Mouse (Mus musculus) layer of hippocampus, postnatal 14 days (tissue): ENCODE results near the gene Ppl. TPM values are rescaled to one million over a fixed set of nuclear protein-coding genes. Genes with fewer than 3 reads are reported as not detected.

ENCODE experiments used
- DNase-seq, 2 experiments: peaks; one replicate each; pipeline ENCODE4 v3.0.0; 2021 to 2022; ENCODE audit warnings: low spot score in 2 of 2, mixed read lengths in 1 of 2
- long read RNA-seq, 2 experiments: library from polyadenylated mRNA; stranded (forward); transcript quantifications; one replicate each; pipeline ENCODE4 v2.0.0; 2021
- total RNA-seq, 2 experiments: library from RNA; stranded (reverse); gene quantifications; 2 replicates each; pipeline ENCODE4 v1.2.3; 2021

Gene Ppl
- total RNA-seq = under 1 TPM; 0.91 to 0.99 TPM
- long read RNA-seq, experiment 1 = 0 reads
- long read RNA-seq, experiment 2 = 0 reads

GRCm38 (mm10) chr16:5132401-5132801 is at the start of gene Ppl:
Gene Ppl (minus strand): TSS chr16:5132421.
- DNase-seq = no peak

GRCm38 (mm10) chr16:5172636-5173035 is 40.4 kb upstream of the Ppl start:
- no peak for DNase-seq

- no peak for DNase-seq
Measured at GRCm38 (mm10) chr16:5168829-5169228, 36.6 kb upstream of the Ppl start.

- no peak for DNase-seq
Measured at GRCm38 (mm10) chr16:5168038-5168437, 35.8 kb upstream of the Ppl start.

- DNase-seq = no peak
Measured at GRCm38 (mm10) chr16:5164327-5164726, 32.1 kb upstream of the Ppl start.

- DNase-seq = no peak
Measured at GRCm38 (mm10) chr16:5159248-5159647, 27.0 kb upstream of the Ppl start.

- DNase-seq = no peak
Measured at GRCm38 (mm10) chr16:5157113-5157512, 24.9 kb upstream of the Ppl start.

GRCm38 (mm10) chr16:5156495-5156894 is 24.3 kb upstream of the Ppl start:
- no peak for DNase-seq

- no peak for DNase-seq
Measured at GRCm38 (mm10) chr16:5155014-5155413, 22.8 kb upstream of the Ppl start.

- no peak for DNase-seq
Measured at GRCm38 (mm10) chr16:5153299-5154026, 21.2 kb upstream of the Ppl start.

- DNase-seq = no peak
Measured at GRCm38 (mm10) chr16:5150544-5150943, 18.3 kb upstream of the Ppl start.

- no peak for DNase-seq
Measured at GRCm38 (mm10) chr16:5147037-5147385, 14.8 kb upstream of the Ppl start, which contains the start of gene Sec14l5. Gene Sec14l5 (plus strand): TSS chr16:5147109.

- peak in 1 of 2 experiments; percentile 51 for DNase-seq
Measured at GRCm38 (mm10) chr16:5146367-5147036, 14.3 kb upstream of the Ppl start.

GRCm38 (mm10) chr16:5145570-5145969 is 13.3 kb upstream of the Ppl start:
- peak; percentile 74 to 85 for DNase-seq

- DNase-seq = no peak
Measured at GRCm38 (mm10) chr16:5139741-5140140, 7.5 kb upstream of the Ppl start.

GRCm38 (mm10) chr16:5137006-5137540 is 4.9 kb upstream of the Ppl start:
- DNase-seq = no peak

- DNase-seq = no peak
Measured at GRCm38 (mm10) chr16:5136505-5136904, 4.3 kb upstream of the Ppl start.

GRCm38 (mm10) chr16:5135551-5136261 is 3.5 kb upstream of the Ppl start:
- no peak for DNase-seq

- peak; percentile 49 to 52 for DNase-seq
Measured at GRCm38 (mm10) chr16:5134623-5135330, 2.6 kb upstream of the Ppl start.

GRCm38 (mm10) chr16:5131251-5131922 is 834 bp downstream of the Ppl start:
- no peak for DNase-seq

GRCm38 (mm10) chr16:5130766-5131165 is 1.5 kb downstream of the Ppl start:
- DNase-seq = no peak
